Mouse (Mus musculus) heart, postnatal 0 days (tissue): ENCODE data around the gene Fgfr2.

Experiments
- CTCF ChIP-seq: IDR thresholded peaks from 2 replicates; pipeline ENCODE4 v1.5.1; 2016; ENCODE audit warnings: antibody characterized with exemption, control low read depth, low read depth
- EP300 ChIP-seq: IDR thresholded peaks from 2 replicates; pipeline ENCODE4 v1.6.1; 2016; ENCODE audit warnings: antibody characterized with exemption, low read depth

DNA sequence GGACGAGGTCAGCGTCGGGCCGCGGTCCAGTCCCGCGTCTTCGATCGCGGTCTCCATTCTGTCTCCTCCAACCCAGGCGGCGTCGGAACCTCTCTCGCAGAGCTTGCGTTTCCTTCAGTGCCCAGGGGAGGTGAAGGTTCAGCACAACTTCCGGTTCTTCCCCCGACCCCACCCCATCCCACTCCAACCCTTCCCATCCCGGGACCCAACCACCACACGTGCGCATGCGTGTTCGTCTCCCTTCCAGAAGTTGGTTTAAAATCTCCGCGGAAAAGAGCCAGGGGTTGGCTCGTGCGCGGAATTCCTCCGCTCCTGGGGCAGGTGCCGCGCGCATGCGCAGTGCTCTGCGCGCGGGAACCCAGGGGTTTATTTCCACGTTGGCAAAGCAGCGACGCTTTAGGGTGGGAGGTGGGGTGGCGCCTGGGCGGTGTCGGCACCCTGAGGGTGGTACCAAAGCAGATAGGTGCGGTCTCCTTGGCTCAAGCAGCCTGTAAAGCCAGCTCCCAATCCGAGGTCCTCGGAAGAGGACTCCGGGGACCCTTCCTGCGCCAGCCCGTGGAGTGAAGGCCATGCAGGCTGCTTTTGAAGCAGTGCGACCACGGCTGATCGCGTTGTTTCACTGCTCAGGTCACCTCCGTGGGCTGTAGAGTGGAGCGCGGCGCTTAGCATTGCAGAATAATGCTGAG lies 1760.4 kb downstream of the Fgfr2 start, which contains the start of gene 2310057M21Rik:
- TF ChIP-seq CTCF (no peak), EP300 (peak; percentile 49; the same call in 1 of the 2 replicates)
